Mouse (Mus musculus) left cerebral cortex, postnatal 36 days (tissue): Measurements from ENCODE around the gene Paqr7. TPM values are rescaled to one million over a fixed set of nuclear protein-coding genes. Genes with fewer than 3 reads are reported as not detected.
"Not testable (repeated sequence)": the region's sequence is repeated elsewhere in the genome, so short reads cannot be mapped to it uniquely, and the experiment has no call there.

ENCODE experiments used
- DNase-seq, 2 experiments: peaks; one replicate each; pipeline ENCODE4 v3.0.0; 2021 to 2022; ENCODE audit warnings: low spot score in 2 of 2, mixed read lengths in 1 of 2
- intact Hi-C: fragments of 180-260 bp; cut with DNase I; formaldehyde crosslinking; loops from one replicate; pipeline ENCODE4 v1.15.1; 2025
- total RNA-seq, 2 experiments: library from RNA; stranded (reverse); gene quantifications; 2 replicates each; pipeline ENCODE4 v1.2.3; 2021

Gene Paqr7
- total RNA-seq, 2 experiments from 2014 or later: 56.5 to 65.6 TPM

- no peak for DNase-seq
- intact Hi-C loops: no loop called here
Observed at GRCm38 (mm10) chr4:134495546-134495923, 962 bp upstream of the Paqr7 start.

- intact Hi-C loops: no loop called here
- DNase-seq: no peak
Observed at GRCm38 (mm10) chr4:134497223-134497622, 726 bp downstream of the Paqr7 start.

DNA sequence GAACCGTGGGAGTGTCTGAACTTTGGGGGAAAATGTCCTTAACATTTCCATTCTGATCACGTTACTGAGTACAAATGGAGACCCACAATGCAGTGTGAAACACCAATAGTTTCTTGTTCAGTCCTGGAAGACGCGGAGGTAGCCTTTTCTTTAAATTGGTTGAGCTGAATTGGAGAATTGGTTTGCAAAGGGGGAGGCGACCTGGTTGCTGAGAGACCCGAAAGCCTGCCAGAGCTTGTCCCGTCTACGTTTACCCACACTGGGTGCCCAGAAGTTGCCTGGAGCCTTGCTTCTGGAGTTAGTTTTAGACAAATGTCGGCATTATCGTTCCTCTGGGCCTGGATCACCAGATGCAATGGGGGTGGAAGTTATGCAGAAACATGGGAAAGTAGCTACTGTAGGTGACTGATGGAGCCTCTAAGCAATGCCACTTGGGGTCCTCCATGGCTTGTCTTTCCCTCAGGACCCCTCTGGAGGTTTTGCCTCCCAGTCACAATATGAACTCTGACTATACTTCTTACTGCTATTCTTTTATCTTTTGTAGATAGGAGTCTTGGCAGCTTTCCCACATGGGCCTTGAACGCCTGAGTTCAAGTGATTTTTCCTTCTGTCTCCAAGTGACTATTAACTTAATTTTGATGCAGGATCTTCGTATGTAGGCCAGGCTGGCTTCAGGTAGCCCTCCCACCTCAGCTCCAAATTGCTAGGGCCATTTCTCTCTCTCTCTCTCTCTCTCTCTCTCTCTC is 1.7 kb downstream of the Paqr7 start:
- DNase-seq: peak in 1 of 2 experiments; percentile 40
- intact Hi-C loops: no loop called here

DNA sequence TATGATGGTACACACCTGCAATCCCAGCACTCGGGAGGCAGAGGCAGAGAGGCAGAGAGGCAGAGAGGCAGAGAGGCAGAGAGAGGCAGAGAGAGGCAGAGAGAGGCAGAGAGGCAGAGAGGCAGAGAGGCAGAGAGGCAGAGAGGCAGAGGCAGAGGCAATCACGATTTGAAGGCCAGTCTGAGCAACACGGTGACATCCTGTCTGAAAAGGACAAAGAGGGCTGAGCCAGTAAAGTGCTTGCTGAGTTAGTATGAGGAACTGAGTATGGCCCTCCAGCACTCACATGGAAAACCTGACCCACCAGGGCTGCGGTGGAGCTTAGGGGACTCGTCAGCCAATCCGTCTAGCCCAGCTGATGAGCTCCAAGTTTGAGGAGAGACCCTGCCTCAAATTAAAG is 2.5 kb downstream of the Paqr7 start:
- DNase-seq, intact Hi-C loops: not testable (repeated sequence)

- intact Hi-C loops: no loop called here
Observed at GRCm38 (mm10) chr4:134501095-134501494, 4.6 kb downstream of the Paqr7 start.

DNA sequence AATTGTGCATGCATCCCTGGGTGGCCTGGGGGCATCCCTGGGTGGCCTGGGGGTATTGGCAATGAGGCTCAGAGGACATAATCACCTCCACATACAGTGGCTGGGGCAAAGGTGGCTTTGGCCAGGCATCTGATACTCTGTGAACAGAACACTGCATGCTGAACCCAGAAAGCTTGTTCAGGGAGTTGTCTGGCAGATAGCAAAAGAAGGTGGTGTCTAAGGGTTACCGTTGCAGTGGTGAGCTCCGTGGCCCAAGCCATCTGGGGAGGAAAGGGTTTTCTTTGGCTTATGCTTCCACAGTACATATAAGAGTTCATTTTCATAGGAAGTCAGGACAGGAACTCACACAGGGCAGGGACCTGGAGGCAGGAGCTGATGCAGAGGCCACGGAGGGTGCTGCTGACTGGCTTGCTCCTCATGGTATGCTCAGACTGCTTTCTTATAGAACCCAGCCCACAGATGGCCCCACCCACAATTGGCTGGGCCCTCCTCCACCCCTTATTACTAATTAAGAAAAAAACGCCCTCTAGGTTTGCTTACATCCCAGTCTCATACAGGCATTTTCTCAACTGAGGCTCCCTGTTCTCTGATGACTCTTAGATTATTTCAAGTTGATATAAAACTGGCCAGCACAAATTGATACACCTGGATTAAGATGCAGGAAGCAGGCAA is 7.3 kb downstream of the Paqr7 start:
- intact Hi-C loops: no loop called here
- DNase-seq: no peak

More at GRCm38 (mm10) chr4:134501095-134501494, 4.6 kb downstream of the Paqr7 start:
- no peak for DNase-seq

- intact Hi-C loops: no loop called here
- no peak for DNase-seq
Observed at GRCm38 (mm10) chr4:134505303-134505789, 8.8 kb downstream of the Paqr7 start.

DNA sequence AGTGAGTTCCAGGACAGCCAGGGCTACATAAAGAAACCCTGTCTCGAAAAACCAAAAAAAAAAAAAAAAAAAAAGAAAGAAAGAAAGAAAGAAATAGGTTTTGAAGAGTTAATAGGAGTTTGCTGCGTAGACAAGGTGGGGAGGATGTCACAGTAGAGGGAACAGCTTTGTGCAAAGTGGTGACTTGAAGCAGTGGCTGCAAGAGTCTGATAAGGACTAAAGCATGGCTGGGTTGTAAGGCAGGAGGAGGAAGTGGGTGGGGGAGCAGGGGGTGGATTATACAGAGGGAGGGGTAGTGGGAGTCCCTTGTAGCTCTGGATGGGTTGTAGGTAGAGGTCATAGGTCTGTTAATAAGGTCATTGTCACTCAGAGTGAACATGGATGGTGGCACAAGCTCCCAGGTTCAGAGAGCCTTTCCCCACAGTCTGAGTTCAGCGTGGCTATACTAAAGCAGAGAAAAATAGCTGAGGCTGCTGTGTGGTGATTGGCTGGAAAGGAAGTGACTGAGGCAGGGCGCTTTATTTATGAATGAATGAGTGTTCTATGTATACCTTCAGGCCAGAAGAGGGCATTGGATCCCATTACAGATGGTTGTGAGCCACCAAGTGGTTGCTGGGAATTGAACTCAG is 9.6 kb downstream of the Paqr7 start:
- DNase-seq: no peak
- intact Hi-C loops: no loop called here

GRCm38 (mm10) chr4:134506713-134507112 is 10.2 kb downstream of the Paqr7 start:
- intact Hi-C loops: no loop called here

DNA sequence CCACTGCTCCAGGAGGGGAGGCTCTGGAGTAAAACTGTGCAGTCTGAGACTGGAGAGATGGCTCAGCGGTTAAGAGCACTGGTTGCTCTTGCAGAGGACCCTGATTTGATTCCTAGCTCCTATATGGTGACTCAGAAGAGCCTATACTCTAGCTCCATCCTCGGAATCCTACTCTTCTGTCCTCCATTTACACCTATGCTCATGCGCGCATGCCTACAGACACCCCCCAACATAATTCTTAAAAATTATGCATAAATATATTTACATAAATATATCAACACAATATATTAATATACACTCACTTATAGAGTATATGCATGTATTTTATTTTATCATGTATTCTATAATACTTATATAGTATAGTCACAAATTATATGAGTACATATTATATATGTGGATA is 13.9 kb downstream of the Paqr7 start:
- no peak for DNase-seq
- intact Hi-C loops: no loop called here

More at GRCm38 (mm10) chr4:134506713-134507112, 10.2 kb downstream of the Paqr7 start:
- DNase-seq: no peak

GRCm38 (mm10) chr4:134510845-134511411 is 14.4 kb downstream of the Paqr7 start, which contains the start of gene Aunip:
Gene Aunip, plus strand, starts transcription at chr4:134510999.
- peak; percentile 77 to 84 for DNase-seq
- intact Hi-C loops: no loop called here

DNA sequence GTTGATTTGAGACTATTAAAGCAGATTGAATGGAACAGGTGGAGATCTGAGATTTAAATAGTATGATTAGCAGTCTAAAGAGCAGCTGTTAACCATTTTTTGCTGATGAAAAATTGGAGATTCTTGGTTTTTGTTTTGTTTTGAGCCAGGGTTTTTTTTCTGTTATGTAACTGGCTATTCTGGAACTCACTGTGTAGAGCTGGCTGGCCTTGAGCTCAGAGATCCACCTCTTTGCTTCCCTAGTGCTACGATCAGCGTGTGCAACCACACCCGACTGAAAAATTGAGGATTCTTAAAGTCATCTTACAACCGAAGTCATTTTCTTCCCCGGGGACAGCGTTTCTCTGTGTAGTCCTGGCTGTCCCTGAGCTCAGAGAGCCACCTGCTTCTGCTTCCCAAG is 15.2 kb downstream of the Paqr7 start:
- intact Hi-C loops: no loop called here
- no peak for DNase-seq

DNA sequence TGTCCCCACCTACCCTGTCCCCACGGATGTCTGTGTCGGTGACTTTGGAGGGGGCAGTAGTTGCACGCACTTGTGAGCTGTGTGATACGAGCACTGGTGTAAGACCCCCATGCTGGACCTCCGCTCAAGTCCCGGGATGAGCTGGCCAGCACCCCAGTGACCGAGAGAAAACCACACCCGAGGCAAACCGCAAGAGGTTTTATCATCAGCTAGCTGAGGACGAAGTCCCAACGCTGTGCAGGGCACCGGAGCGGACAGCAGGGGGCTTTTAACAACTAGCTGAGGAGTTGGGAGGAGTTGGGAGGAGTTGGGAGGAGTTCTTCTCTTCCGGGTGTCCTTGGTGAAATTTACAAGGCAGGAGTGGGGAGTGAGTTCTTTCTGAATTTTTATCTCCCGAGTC is 16.3 kb downstream of the Paqr7 start:
- DNase-seq: no peak

DNA sequence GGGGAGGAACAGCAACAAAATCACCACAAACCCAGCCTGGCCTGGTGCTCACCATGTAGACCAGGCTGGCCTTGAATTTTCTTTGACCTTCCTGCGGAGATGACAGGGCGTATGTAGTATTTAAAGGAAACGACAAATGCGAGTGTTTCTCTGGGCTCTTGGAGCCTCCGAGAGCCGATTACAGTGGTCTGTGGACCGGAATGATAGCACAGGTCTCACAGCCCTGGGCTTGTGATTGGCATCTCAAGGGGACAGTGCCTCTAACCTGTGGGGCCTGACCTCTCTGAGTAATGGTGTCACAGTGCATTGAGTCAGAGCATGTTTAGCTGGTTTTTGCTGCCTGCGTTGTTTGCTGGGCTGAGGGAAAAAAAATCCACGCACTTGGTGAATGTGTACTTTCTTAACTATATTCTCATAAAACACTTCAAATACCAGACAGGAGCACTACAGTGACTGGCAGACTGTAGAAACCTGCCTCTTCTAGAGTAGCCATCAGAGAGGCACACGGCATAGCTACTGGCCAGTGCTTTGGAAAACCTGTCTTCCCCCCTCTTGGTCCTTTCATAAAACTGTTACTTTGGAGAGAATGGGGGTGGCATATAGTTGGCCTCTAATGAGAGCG is 17.9 kb downstream of the Paqr7 start:
- no peak for DNase-seq
- intact Hi-C loops: no loop called here

More for the DNA sequence above, 16.3 kb downstream of the Paqr7 start:
- intact Hi-C loops: no loop called here

GRCm38 (mm10) chr4:134515614-134516013 is 19.1 kb downstream of the Paqr7 start:
- intact Hi-C loops: loop anchor here (2.0 kb wide), 1 partner anchor 19 kb away; the partner anchor contains the start of gene Mtfr1l

DNA sequence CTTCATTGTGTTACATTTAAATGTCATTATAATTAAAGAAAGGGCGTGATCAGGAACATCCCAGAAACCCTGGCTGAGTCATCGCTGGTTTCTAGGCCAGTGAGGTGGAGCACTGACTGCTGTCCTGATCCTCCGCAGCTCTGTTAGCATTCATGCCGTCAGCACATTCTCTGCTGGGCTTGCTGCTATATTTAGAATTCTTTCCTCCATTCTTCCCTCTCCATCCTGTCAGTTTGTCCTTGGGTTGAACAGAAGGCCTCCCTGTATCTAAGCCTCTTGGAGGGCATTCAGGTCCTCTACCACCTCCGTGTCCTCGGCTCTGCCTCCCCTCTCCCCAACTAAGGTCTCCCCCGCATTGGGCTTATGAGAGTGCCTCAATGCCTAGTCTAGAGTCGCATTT is 20.5 kb downstream of the Paqr7 start:
- peak; percentile 35 to 47 for DNase-seq
- intact Hi-C loops: loop anchor here (2.0 kb wide), 1 partner anchor 18 kb away; the partner anchor contains the start of gene Mtfr1l

More at GRCm38 (mm10) chr4:134515614-134516013, 19.1 kb downstream of the Paqr7 start:
- DNase-seq: no peak

GRCm38 (mm10) chr4:134517719-134518118 is 21.2 kb downstream of the Paqr7 start:
- DNase-seq: peak in 1 of 2 experiments; percentile 48
- intact Hi-C loops: loop anchor here (2.0 kb wide), 1 partner anchor 17 kb away; the partner anchor contains the start of gene Mtfr1l

- intact Hi-C loops: no loop called here
- DNase-seq: no peak
Observed at GRCm38 (mm10) chr4:134518541-134518940, 22.0 kb downstream of the Paqr7 start.

DNA sequence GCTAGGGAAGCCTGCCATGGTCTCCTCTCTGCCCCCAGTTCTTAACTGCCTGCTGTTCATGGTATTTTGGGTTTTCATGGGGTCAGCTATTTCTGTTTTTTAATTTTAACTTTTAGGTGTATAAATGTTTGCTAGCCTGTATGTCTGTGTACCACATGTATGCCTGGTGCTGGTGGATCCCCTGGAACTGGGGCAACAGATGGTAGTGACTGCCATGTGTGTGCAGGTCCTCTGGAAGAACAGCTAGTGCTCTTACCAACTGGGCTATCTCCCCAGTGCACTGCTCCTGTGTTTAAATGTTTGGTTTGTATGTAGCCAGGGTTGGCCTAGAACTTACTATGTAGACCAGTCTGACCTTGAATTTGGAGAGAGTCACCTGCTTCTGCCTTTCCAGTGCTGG is 22.8 kb downstream of the Paqr7 start:
- no peak for DNase-seq
- intact Hi-C loops: no loop called here
